Mouse (Mus musculus) cerebellum, adult 9-11 months (tissue): Measurements from ENCODE around the gene Bsg.
"Not testable (repeated sequence)": the region's sequence is repeated elsewhere in the genome, so short reads cannot be mapped to it uniquely, and the experiment has no call there.

Experiments
- DNase-seq: peaks from one replicate; pipeline ENCODE4 v3.0.0; 2022

Gene Bsg

DNA sequence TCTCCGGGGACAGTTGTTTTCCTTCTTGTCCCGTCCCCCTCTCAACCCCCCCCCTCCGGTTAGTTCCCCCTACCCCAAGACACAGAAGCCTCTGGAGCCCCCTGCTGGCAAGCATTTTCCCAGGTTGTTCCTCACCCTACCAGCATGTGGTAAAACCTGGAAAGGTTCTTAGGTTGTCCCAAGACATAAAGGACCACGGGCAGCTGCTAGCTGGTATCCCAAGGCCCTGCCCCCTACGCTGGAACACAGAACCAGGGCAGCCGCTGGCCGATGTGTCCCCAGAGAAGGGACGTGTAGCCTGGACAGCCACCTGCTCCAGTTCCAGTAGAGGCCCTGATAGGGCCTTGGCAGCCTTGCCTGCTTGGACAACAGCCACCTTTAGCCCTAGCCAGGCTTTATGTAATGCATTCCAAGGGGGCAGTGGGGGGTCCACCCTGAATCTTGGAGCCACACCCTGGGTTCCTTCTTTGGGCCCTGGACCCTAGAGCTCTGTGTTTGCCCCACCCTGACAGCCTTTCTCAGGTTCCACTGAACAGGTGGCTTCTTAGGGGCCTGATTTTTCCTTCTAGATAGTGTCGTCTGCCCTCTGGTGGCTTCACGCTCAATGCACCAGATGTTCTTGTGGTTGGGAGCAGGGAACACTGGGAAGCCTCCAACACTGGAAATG lies 21.2 kb upstream of the Bsg start:
- DNase-seq, result peak; percentile 82

DNA sequence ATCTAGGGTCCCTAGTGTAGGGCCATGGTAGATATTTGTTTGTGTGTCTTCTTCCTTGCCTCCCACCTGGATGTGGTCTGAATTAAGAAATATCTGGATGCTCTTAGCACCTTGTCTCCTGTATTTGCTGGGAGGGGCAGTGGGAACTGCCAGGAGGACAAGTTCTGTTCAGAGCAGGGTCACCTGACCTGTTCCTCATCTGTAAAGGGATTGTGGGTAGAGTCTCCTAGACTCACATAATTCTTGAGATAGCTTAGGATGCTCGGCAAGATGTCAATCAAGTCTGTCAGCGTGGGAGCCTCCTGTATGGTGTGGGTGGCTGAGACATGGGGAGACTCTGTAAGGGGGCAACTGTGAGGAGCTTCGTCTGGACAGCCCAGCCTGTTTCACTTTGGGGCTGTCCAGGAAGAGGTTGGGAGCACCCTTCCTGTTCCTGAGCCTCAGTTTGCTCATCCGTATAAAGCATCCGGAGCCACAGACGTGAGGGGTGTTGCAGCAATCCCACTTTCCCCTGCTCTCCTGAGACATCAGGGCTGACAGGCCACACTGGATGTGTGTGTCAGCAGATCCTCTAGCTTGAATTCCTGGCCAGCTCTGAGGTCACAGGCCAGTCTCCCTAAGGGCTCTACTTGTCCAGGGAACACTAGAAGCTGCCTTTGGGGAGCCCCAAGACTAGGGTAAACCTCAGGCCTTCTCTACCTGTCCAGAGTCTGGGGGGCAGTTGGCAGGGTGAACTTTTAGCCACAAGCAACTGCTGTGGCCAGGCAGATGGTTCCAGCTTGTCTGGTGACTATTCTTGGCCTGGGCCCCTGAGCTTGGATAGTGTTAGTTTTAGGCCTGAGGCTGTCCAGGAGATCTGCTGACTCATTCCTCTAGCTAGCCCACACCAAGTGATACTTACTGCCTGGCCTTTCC lies 20.3 kb upstream of the Bsg start:
- no peak for DNase-seq

DNA sequence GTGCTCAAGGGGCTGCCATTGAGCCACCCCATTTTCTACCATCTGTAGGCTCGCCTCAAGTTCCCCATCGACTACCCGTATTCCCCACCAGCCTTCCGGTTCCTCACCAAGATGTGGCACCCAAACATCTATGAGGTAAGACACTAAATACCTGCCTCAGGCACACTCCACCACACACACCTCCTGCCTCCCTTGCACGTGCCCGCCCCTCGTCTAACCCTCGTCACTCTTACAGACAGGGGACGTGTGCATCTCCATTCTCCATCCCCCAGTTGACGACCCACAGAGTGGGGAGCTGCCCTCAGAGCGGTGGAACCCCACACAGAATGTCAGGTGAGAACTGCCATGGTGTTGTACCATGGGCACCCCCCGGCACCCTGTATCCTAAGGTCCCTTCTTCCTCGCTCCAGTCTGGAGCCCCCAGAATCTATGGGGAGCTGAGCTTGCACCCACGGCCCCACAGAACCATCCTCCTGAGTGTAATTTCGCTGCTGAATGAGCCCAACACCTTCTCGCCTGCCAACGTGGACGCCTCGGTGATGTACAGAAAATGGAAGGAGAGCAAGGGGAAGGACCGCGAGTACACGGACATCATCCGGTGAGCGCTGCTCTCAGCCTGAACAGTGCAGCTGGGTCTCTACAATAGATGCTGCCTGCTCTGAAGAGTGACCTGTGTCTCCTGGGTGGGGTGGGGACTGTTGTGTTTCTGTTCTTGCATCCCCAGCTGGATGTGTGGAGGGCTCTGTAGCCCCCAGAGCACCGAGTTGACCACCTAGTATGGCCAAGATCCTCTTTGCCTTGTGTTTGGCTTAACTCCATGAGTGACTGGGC lies 19.3 kb upstream of the Bsg start:
- no peak for DNase-seq

DNA sequence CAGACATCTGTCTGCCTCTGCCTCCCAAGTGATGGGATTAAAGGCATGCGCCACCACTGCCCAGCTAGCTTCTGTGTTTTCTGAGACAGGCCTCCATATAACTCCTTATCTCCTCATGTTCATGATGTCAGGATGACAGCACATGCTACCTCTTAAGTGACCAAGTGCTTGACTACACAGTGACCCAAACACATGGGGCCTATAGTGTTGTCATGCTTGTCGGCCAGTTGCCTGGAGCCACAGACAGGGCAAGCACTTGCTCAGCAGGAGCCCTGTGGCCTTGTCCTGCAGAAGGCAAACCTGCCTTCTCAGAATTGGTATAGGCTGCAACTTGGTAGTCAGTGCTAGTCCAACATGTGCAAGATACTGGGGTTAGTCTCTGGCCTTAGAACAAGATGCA lies 18.1 kb upstream of the Bsg start:
- no peak for DNase-seq

DNA sequence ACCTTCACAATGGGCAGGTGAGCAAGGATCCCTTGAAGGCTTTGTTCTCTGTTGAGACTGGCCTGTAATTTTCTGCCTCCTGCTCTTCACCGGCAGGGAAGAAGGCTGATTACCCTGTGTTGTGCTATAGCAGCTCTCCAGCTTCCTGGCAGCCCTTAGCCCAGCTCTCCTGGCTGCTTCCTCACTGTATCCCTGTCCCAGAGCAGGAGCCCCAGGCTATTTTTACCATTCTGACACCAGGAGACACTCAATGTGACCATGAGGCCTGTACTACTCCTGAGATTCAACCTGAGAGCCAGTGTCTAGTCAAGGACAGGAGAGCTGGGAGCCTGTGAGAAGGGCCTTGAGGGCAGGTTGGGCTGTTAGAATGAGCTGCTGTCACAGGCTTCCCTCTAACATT lies 17.6 kb upstream of the Bsg start:
- no peak for DNase-seq

DNA sequence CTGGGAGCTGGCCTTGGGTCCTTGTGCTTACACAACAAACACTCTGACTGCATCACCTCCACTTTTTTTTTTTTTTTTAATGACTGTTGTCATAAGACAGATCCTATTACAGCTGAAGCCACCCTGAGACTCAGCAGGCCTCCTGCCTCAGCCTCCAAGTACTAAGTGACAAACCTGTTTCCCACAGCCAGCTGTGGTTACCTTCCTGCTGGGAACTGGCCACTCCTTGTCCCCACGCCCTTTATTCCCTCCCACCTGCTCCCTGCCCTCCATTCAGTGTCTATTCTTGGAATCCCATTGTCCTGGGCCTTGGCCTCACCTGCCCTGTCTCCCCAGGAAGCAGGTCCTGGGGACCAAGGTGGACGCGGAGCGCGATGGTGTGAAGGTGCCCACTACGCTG lies 16.8 kb upstream of the Bsg start:
- DNase-seq, result no peak

DNA sequence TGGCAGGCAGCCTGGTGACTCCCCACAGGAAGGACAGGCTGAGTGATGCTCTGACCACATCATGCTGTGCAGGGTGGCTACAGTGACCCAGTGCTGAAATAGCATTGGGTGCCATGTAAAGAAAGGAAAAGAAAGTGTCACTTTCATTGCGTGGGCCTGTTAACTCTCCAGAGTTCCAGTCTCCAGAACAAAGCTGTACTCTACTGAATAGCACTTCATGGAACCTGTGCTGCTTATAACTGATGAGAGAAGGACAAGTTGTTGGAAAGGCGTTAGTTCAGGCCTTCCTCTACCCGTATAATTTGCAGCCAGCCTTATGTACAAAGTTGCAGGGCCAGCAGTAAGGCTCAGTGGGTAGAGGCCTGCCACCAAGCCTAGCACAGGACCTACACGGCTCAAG lies 15.6 kb upstream of the Bsg start, which contains the start of gene Gzmm:
Gene Gzmm (plus strand): TSS at position 301 of the 400 bp plus-strand sequence.
- DNase-seq, result no peak

DNA sequence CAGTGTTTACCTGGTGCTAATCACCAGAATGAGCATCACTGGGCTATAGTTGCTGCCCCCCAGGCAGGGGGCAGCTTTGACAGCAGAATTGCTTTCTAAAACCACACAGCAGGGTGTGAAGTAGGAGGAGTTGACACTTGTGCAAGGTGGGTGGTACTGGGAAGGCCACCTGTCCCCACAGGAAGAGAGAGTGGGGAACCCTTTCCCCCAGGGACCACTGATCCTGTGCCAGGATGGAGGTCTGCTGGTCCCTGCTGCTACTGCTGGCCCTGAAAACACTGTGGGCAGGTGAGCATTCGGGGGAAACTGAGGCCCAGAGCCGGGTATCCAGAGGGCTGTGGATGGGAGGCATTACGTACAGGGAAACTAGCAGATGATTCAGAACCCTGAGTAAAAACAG lies 15.1 kb upstream of the Bsg start:
- DNase-seq, result no peak

DNA sequence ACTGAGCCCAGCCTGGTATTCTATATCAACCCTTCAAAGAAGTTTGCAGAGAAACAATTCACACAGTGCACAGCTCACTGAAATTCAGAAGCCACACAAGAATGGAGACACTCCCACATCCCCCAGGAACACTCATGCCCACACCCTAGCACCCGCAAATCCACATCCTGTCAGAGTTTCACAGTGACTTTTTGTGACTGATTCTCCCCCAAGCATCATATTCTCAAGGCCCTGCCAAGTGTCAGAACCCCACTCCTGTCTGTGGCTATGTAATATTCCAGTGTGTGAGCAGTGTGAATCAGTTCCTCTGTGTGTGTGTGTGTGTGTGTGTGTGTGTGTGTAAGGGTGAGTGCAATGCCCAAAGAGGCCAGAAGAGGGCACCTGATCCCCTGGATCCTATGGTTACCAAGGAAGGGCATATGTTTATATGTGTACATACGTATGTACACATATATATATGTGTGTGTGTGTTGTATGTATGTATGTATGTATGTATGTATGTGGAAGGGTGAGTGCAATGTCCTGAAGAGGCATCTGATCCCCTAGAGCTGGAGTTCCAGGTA lies 12.2 kb upstream of the Bsg start:
- no peak for DNase-seq

DNA sequence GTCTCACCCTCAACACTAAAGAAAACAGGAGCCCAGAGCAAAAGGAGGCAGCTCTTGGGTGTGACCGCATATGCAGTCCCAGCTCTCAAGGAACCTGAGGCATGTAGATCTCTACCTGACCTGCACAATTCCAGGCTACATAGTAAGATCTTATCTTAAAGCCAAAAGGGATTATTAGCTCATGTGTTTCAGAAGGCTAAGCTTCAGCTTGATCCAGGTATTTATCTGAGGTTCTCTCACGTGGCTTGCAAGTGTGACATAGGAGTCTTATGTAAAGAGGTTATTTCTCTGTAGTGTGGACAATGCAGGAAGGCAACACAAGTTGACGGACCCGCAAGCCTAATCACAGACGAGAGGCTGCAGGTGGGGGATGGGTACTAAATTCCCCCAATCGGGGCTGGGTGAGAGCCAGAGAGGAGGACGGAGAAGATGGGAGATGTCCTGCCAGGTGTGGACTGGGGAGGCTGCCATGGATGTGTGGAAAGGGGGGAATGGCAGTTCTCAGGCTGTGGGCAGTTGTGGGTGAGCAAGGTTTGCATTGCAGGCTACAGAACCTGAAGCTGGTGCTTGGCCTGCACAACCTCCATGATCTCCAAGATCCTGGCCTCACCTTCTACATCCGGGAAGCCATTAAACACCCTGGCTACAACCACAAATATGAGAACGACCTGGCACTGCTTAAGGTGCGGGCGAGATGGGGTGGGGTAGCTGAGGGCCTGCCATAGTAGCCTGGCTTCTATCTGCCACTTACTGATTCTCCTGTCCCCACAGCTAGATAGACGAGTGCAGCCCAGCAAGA lies 10.5 kb upstream of the Bsg start:
- DNase-seq, result peak; percentile 56

DNA sequence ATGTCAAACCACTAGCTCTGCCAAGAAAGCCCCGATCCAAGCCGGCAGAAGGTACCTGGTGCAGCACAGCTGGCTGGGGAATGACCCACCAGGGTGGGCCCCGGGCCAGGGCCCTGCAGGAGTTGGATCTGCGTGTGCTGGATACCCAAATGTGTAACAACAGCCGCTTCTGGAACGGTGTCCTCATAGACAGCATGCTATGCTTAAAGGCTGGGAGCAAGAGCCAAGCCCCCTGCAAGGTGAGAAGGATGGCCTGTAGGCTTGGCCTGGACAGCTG lies 10.0 kb upstream of the Bsg start:
- DNase-seq, result peak; percentile 66

DNA sequence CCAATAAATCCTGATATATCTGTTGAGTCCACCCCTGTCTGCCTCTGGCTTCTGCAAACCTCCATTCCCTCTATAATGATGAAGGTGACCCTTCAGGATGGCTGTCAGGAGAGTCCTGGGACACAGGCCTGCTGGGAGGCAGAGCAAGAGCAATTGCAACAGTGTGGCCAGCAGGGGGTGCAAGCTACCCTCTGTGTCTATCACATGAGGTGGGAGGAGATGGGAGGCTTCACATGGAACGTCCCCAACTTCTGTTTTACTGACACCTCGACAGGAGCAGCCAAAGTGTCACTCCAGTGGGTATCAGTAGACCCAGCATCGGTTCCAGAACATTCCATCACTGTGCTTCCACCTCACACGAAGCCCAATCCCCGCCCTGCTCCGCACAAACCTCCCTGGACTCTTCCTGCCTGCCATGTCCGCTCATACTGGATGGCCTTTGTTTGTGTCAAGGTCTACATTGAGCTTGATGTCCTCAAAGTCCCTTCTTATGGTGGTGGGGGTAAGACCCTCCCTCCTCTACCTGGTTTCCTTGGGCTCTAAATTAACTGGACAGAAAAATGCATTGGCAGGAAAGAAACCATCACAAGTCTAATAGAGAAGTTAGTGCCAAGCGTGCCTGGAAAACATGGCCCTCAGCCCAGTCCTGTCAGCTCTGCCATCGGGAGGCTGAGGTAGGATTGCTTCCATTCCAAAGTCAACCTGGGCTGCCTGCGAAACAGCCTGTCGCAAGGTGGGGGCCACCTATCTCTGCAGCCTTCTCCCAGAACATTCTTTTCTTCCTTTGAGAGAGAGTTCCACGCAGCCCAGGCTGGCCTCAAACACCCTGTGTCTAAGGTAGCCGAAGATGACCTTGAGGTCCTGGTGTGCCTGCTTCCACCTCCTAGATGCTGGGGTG lies 8.8 kb upstream of the Bsg start:
- DNase-seq, result peak; percentile 87

DNA sequence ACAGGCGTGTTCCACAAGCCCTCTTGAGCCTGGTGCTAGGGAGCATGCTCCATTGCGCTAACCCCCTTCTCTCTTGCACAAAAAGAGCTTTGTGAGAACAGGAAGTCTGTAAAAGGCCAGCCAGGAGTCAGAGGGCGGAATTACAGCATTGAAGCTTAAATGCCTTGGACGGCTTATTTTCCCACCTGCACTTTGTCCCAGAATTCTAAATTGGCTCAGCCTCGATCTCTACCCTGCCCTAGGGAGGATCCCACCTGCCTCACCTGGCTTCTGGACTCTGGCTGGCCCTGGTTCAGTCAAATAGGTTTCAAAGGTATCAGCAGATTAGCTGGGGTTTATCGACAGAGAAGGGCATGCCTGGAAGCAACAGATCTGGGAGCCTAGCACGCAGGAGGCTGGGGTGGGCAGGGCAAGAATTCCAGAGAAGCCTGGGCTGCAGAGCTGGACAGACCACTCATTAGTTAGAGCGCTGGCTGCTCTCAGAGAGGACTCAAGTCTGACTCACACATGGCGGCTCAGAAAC lies 8.1 kb upstream of the Bsg start:
- no peak for DNase-seq

DNA sequence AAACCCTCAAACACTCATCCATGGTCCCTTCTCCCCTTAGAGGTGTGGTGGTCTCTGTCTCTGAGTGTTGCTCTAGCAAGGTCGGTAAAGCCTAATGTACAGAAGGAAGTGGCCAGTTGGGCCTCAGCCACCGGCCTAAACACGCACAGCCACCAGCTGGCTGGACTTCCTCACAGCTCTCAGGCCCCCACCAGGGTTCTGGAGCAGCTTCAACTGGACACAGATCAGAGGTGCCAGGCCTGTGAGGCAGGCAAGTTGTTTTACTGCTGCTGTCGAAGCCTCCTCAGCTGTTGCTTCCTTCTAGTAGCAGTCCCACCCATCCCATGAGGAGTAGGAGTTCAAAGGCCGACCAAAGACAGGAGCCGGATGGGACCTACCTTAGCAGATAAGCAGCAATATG lies 6.4 kb upstream of the Bsg start:
- peak; percentile 92 for DNase-seq

DNA sequence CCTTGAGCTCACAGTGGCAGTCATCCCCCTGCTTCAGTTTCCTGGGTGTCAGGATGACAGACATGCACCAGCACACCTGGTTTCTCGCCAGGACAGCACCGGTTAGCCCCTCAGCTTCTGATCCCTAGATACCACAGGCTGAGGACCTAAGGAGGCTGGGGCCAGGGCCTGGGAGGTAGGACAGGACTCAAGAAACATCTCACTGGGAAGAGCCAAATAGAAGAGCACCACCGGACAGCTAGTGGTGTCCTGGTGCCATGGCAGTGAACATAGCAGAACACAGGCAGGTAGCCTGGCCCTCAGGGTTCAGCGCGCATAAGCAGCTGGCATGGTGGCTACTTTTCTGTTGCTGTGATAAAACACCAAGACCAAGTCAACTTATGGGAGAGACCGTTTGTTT lies 5.8 kb upstream of the Bsg start:
- peak; percentile 54 for DNase-seq

DNA sequence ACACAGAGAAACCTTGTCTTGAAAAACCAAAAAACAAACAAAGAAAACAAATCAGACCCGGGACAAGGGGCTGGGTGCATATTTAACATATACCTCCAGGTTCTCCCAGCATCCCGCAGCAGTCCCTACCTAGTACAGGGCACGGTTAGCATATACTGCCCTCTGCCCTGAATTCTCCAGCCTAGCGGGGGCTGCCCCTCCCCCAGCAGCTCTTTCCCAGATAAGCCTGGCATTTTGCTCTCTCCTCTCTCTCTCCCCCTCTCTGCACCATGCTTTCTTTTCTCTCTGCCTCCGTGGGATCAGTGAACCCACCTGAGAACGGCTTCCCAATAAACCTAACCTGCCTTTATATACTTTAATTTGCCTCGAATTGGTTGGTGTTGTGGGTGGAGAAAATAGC lies 3.6 kb upstream of the Bsg start:
- DNase-seq, result no peak

DNA sequence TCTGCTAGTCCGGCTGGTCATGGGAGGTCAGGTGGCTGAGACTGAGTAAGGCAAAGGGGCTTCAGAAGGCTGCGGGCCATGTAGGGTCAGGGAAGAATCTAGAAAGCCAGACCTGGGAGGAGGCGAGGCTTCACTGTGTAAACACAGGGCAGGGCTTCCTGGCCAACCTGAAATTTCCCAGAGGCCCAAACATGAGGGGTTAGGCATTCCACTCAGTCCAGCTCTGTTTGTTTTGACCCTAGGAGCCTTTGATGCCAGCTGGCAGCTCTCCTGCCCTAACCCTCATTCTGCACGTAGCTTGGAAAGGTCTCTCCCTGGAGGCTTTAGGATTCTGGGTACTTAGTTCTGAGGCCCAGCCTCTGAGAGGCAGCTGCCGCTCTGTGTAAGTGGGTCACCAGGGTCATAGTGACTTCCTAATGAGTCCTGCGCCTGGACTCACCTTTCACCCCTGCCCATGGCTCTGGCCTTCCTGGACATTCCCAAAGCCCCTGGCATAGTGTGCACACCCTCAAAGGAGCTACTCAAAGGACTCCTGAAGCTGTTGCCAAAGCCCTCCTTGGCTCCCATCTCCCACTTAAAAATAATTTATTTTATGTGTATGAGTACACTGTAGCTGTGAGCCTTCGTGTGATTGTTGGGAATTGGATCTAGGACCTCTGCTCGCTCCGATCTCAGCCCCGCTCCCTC lies 2.7 kb upstream of the Bsg start:
- DNase-seq, result peak; percentile 58

DNA sequence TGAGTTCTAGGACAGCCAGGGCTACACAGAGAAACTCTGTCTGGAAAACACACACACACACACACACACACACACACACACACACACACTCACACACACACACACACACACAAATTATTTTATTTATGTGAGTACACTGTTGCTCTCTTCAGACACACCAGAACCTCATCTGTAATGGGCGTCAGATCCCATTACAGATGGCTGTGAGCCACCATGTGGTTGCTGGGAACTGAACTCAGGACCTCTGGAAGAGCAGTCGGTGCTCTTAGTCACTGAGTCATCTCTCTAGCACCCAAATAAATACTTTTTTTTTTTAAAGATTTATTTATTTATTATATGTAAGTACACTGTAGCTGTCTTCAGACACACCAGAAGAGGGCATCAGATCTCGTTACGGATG lies 1.3 kb upstream of the Bsg start:
- not testable (repeated sequence) for DNase-seq

DNA sequence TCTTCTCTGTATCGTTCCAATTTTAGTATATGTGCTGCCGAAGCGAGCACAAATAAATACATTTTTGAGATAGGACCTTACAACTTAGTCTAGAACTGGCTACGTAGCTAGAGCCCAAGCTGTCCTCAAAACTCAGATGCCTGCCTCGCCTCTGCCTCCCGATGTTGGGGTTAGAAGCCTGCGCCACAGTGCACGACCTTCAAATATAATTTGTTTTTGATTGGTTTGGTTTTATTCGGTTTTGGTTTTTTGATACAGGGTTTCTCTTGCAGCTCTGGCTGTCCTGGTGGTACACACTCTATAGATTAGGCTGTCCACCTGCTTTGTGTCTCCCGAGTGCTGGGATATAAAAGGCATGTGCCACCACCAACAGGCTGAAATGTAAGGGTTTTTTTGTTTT lies 750 bp upstream of the Bsg start:
- DNase-seq, result peak; percentile 57

DNA sequence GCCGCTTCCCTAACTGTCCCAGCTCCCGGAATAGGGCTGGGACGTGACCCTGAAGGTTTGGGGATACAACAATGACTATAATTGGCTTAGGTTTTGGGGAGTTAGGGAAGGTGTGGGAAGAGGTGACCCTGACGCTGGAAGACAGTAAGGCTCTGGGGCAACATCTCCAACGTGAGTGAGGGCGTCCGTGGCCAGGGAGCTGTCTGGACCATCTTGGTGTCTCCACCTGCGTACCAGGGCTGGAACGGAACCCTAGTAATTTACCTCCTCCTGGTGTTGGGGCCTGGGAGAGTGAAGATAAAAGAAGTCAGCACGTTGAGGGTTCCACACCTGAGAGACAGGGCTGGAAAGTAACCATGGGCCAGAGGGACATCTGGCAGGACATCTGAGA lies 674 bp downstream of the Bsg start:
- peak; percentile 60 for DNase-seq

DNA sequence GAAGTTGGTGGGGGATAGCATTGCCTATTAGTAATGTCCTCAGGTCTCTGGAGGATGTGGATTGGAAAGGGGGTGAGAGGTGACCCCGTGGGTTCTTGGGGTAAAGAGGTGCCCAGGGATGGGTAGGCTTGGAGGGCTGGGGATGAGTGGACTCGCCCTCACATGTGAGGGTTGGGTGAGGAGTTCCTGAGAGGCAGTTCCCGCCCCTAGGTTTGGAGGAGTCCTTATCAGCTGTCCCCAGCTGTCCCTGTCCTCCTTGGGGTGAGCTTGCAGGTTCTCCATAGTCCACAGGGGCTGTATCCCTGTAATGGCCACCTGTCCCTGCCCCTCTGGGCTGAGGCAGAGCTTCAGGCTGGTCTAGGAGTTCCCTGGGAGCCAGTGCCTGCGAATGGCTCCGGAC lies 1.7 kb downstream of the Bsg start:
- DNase-seq, result no peak
